Mouse (Mus musculus) sigmoid colon, adult 10 weeks (tissue): ENCODE data around the gene Col9a1. TPM values are rescaled to one million over a fixed set of nuclear protein-coding genes. Genes with fewer than 3 reads are reported as not detected.

ENCODE experiments used
- polyA plus RNA-seq: library from polyadenylated mRNA; stranded (reverse); fragments of 350-450 nt; fragmentation: Illumina TruSeq; extraction: RNeasy Lipid Tissue Mini Kit (QIAGEN cat#74804); gene quantifications from one replicate; pipeline ENCODE4 v1.2.3, GENCODE M21; 2014; ENCODE audit warnings: low read depth, low replicate concordance

The Col9a1 gene
- 0.22 TPM for polyA plus RNA-seq

GRCm38 (mm10) chr1:24177224-24177851 lies at the start of gene Col9a1:
Gene Col9a1, plus strand, starts transcription at chr1:24177610.

Other genes starting within 250 kb of the Col9a1 start
- gene Sdhaf4, start 172.0 kb upstream of the Col9a1 start, polyA plus RNA-seq: 22.3 TPM
- 198 TPM for gene Fam135a, start 77.3 kb upstream of the Col9a1 start, polyA plus RNA-seq